Mouse (Mus musculus) gastrocnemius, postnatal 14 days (tissue): ENCODE data around the gene Vps16. TPM values are rescaled to one million over a fixed set of nuclear protein-coding genes. Genes with fewer than 3 reads are reported as not detected.

Experiments
- DNase-seq: peaks from one replicate; pipeline ENCODE4 v3.0.0; 2021; ENCODE audit warnings: mixed read lengths
- intact Hi-C: fragments of 180-260 bp; cut with DNase I; formaldehyde crosslinking; loops from one replicate; pipeline ENCODE4 v1.15.1; 2025; ENCODE audit warnings: low total_unique reads
- long read RNA-seq, 2 experiments: library from polyadenylated mRNA; stranded (forward); transcript quantifications; one replicate each; pipeline ENCODE4 v2.0.0; 2021
- total RNA-seq, 2 experiments: library from RNA; stranded (reverse); gene quantifications; 2 replicates each; pipeline ENCODE4 v1.2.3; 2021

Gene Vps16
- total RNA-seq = 10 to 100 TPM; 17.2 to 17.3 TPM
- long read RNA-seq, experiment 1, transcript Vps16-201 (24 exons, 3,161 nt) = major isoform, 5 of 7 reads
- long read RNA-seq, experiment 1, partial matches to known transcripts = 0 of 7 reads
- long read RNA-seq, experiment 1, other reads (novel, unspliced or antisense) = 2 of 7 reads
- long read RNA-seq, experiment 2, transcript Vps16-201 (24 exons, 3,161 nt) = major isoform, 20 of 29 reads
- long read RNA-seq, experiment 2, partial matches to known transcripts = 3 of 29 reads
- long read RNA-seq, experiment 2, other reads (novel, unspliced or antisense) = 6 of 29 reads

GRCm38 (mm10) chr2:130424126-130424853 lies at the start of gene Vps16, which contains the start of gene Pced1a:
TSS of gene Vps16 (plus strand) at chr2:130424339.
TSS of gene Pced1a (minus strand) at chr2:130424701.
- intact Hi-C loops = no loop called here
- peak; percentile 94 for DNase-seq

GRCm38 (mm10) chr2:130374951-130375350 lies 49.2 kb upstream of the Vps16 start:
- no peak for DNase-seq
- intact Hi-C loops = no loop called here

- intact Hi-C loops = no loop called here
- no peak for DNase-seq
These were observed 40.9 kb upstream of the Vps16 start for GRCm38 (mm10) chr2:130383205-130383604.

GRCm38 (mm10) chr2:130383895-130384294 lies 40.2 kb upstream of the Vps16 start:
- intact Hi-C loops = no loop called here
- no peak for DNase-seq

GRCm38 (mm10) chr2:130386212-130386611 lies 37.9 kb upstream of the Vps16 start:
- intact Hi-C loops = no loop called here
- no peak for DNase-seq

- DNase-seq = no peak
- intact Hi-C loops = no loop called here
These were observed 35.3 kb upstream of the Vps16 start for GRCm38 (mm10) chr2:130388796-130389195.

- no peak for DNase-seq
- intact Hi-C loops = no loop called here
These were observed 33.0 kb upstream of the Vps16 start for GRCm38 (mm10) chr2:130390993-130391625.

- intact Hi-C loops = no loop called here
- DNase-seq = no peak
These were observed 31.3 kb upstream of the Vps16 start for GRCm38 (mm10) chr2:130392836-130393235.

GRCm38 (mm10) chr2:130395696-130396095 lies 28.4 kb upstream of the Vps16 start:
- intact Hi-C loops = no loop called here
- DNase-seq = no peak

- intact Hi-C loops = no loop called here
These were observed 26.8 kb upstream of the Vps16 start, which contains the start of gene Cpxm1 for GRCm38 (mm10) chr2:130397186-130397985. TSS of gene Cpxm1 (minus strand) at chr2:130397574.

GRCm38 (mm10) chr2:130398091-130398490 lies 26.0 kb upstream of the Vps16 start:
- intact Hi-C loops = no loop called here
- DNase-seq = peak; percentile 25

More at GRCm38 (mm10) chr2:130397186-130397985, 26.8 kb upstream of the Vps16 start, which contains the start of gene Cpxm1:
- peak; percentile 52 for DNase-seq

- intact Hi-C loops = no loop called here
- no peak for DNase-seq
These were observed 24.1 kb upstream of the Vps16 start for GRCm38 (mm10) chr2:130400046-130400445.

- DNase-seq = no peak
- intact Hi-C loops = no loop called here
These were observed 22.2 kb upstream of the Vps16 start for GRCm38 (mm10) chr2:130401891-130402290.

GRCm38 (mm10) chr2:130404939-130405338 lies 19.2 kb upstream of the Vps16 start, which contains the start of the genes Gm28372 and 1700020A23Rik:
TSS of gene Gm28372 (plus strand) at chr2:130405239.
TSS of gene 1700020A23Rik (plus strand) at chr2:130405259.
- intact Hi-C loops = no loop called here

GRCm38 (mm10) chr2:130406178-130406577 lies 18.0 kb upstream of the Vps16 start, which contains the start of gene Tmem239:
TSS of gene Tmem239 (plus strand) at chr2:130406478.
- no peak for DNase-seq
- intact Hi-C loops = no loop called here

More at GRCm38 (mm10) chr2:130404939-130405338, 19.2 kb upstream of the Vps16 start, which contains the start of the genes Gm28372 and 1700020A23Rik:
- DNase-seq = no peak

GRCm38 (mm10) chr2:130408194-130408593 lies 15.9 kb upstream of the Vps16 start:
- DNase-seq = no peak
- intact Hi-C loops = no loop called here

GRCm38 (mm10) chr2:130411558-130412495 lies 12.3 kb upstream of the Vps16 start:
- intact Hi-C loops = loop anchor here (5.0 kb wide), 1 partner anchor 120 kb away; no protein-coding TSS in a partner anchor

GRCm38 (mm10) chr2:130412775-130413174 lies 11.4 kb upstream of the Vps16 start:
- intact Hi-C loops = loop anchor here (5.0 kb wide), 1 partner anchor 120 kb away; no protein-coding TSS in a partner anchor

More at GRCm38 (mm10) chr2:130411558-130412495, 12.3 kb upstream of the Vps16 start:
- peak; percentile 89 for DNase-seq

More at GRCm38 (mm10) chr2:130412775-130413174, 11.4 kb upstream of the Vps16 start:
- DNase-seq = no peak
